Mouse (Mus musculus): ENCODE measurements around the gene Slc37a3.

Slc37a3 gene

GRCm38 (mm10) chr6:39318631-39319010, 58.9 kb downstream of the Slc37a3 start:
- no peak for DNase-seq (ENCODE audit: low spot score in 2 of 2)

DNA sequence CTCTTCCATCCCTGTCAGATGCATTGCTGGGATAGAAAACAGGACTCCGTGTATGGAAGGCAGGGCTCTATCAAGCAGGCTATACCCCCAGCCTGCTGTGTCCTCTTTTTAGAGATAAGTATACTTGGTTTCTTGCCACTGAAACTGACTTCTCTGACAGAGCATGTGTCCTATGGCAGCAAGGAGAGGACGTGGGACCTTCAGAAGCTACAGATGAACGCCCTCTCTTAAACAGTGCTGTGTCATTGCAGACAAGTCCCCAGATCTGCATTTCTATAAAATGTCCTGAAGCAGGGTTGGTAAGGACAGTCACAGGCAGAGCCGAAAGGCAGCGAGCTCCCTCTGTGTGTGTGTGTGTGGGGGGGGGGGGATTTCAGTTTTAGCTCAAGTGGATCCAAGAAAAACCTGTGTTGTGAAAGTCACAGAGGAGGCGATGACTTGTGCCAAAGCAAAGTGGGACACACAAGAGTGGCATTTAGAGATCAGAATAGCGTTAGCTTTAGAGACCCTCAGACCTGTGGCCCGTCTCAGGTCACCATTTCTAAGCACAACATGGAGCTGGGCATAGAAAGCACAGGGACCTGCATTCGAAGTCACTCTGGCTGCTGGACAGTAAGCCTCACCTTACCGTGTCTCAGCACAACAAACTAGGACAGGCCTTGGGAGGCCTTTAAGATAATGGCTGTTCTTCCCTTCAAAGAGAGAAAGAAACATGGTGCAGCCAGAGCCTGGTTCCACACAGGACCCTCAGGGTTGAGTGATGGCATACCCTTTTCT, 59.4 kb downstream of the Slc37a3 start:
- DNase-seq (ENCODE audit: low spot score in 2 of 2), result no peak

GRCm38 (mm10) chr6:39316089-39316488, 61.4 kb downstream of the Slc37a3 start:
- no peak for DNase-seq (ENCODE audit: low spot score in 2 of 2)

DNA sequence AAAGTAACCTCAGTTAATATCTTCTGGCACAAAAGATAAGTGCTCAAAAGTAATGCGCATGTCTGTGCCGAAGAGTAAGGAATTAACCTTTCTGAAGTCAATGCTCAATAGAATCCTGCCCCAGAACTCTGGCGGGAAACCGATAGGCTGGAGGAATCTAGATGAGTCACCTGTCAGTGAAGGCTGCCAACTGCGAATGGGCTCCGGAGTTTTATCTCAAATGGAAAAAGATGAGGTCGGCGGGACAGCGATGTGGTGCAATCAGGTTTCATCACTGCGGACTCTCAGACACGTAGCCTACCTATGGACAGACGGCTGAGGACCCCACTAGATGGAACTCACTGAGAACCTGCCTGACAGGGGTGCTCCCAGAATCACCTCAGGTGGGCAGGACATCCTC, 63.0 kb downstream of the Slc37a3 start:
- DNase-seq (ENCODE audit: low spot score in 2 of 2), result no peak

DNA sequence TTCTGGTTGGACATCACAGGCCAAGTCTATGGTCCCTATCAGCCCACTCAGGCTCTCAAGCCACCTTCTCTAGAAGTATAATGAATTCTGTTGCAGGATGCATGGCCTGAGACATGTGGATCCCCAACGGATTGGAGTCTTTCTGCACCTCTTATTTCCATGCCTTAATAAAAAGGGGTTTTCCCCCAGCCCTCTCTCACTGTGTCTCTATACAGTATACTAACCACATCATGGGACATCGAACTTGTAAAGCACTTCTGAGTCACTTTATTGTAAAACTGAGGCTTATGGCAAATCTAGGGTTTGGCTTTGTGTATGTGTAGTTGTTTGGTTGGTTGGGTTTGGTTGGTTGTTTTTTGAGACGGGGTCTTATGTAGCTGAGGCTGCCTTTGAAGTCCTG, 65.7 kb downstream of the Slc37a3 start:
- no peak for DNase-seq (ENCODE audit: low spot score in 2 of 2)

DNA sequence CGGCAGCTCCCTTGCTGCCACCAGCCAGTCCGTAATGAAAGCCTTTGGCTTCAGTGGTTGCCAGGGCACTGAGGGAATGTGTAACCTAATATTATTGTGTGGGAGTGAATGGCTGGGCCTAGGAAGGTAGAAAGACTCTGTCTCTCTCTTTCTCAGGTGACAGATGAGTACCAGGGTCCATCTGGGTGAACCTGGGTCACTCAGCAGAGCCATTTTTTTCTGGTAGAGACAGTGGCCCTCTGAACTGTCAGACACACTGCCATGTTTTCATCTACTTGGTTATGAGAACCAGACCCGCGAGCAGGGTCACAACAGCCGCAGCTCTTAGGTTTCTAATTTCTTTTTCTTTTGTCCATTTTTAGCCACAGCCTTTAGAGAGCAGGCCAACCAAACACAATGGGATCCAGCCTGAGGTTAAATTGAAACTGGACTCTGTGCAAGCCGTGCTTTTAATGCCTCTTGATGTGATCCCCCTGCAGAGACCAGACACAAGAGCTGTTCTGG, 73.1 kb downstream of the Slc37a3 start:
- no peak for DNase-seq (ENCODE audit: low spot score in 2 of 2)

DNA sequence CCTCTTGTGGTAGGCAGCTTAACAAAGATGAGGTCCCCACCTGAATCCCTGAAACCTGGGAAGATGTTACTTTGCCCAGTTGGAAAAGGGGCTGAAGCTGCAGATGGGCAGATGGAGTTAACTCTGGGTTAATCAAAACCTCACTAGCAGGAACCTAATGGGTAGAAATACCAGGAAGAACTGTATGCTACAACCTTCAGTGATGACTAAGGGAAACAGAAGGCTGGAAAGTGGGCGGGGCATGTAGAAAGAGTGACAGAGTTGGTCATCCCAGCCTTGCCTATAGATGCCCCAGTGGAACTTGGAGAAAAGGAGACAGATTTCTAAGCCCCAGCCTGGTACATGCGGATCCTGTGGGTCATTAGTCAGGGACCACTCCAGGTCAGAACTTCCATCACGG, 76.0 kb downstream of the Slc37a3 start:
- DNase-seq (ENCODE audit: low spot score in 2 of 2), result no peak

DNA sequence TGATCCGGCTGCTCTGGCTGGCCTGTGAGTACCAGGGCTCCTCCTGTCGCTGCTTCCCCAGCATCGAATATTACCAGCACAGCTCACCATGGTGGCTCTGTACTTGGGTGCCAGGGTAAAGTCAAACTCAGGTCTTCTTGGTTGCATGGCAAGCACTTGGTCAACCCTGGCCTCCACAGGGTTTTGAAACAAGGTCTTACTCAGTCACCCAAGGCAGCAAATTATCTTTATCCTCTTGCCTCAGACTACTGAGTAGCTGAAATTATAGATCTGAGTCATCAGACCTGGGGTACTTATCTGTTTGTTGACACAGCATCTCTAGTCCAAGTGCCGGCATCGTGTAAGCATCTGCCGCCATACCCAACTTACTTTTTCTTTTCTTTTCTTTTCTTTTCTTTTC, 80.4 kb downstream of the Slc37a3 start:
- no peak for DNase-seq (ENCODE audit: low spot score in 2 of 2)

DNA sequence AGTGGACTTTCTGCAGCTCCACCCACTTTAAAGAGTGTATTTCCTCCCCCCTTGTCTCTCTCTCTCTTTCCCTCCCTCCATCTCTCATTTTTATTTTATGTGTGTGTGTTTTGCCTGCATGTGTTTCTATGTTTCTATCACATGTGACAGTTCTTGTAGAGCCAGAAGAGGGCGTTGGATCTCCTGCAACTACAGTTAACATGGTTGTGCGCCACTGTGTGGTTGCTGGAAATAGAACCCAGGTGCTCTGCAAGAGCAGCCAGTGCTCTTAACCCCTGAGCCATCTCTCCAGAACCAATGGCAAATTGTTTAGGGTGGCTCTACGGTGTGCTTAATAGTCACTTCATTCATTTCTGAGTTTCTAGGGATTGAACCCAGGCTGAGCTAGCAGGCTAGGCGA, 81.0 kb downstream of the Slc37a3 start:
- no peak for DNase-seq (ENCODE audit: low spot score in 2 of 2)

DNA sequence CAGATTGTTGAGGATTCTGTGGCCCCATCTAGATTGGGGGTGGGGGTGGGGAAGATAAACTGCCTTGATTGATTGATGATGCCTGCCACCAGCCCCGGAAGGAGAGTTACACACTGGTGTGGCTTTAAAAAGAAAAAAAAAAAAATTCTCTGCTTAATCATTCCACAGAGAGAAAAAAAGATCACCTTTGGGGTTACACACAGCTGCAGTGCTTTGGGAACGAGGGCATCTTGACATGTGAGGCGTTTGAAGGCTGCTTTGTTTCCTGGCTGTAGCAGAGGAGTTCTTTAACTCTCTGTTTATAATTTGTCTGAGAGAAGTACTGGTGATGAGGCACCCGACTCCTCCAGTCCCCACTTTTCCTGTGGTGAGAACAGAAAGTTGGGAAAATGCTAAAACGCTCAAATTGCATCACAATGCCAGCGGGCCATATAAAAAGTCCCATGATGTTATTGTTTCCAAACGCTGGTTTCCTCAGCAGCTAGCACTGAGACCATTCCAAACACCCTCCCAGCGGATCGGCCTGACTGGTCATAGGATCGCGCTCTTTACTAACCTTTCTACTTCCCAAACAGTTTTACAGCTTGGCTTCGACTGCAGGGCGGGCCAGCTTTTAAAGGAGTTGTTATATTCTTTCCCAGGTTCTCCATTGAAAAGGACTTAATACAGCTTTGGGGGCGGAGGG, 81.6 kb downstream of the Slc37a3 start:
- DNase-seq (ENCODE audit: low spot score in 2 of 2), result no peak

DNA sequence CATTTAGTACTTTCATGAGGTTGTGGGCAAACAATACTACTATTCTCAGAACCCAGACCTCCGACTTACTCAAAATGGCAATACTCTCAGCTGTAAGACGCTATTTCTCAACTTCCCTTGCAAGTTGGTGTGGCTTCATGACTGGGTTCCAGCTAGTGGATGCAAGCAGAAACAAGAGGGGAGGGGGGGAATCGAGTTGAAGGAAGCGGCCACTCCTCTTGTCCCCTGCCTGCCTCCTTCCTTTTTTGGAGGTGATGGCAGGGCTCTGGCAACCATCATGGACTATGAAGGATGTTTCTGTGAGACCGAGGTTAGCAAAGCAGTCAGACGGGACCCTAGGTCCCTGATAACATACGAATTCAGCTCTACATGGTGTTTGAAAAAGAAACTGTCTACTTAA, 87.8 kb downstream of the Slc37a3 start:
- DNase-seq (ENCODE audit: low spot score in 2 of 2), result no peak

DNA sequence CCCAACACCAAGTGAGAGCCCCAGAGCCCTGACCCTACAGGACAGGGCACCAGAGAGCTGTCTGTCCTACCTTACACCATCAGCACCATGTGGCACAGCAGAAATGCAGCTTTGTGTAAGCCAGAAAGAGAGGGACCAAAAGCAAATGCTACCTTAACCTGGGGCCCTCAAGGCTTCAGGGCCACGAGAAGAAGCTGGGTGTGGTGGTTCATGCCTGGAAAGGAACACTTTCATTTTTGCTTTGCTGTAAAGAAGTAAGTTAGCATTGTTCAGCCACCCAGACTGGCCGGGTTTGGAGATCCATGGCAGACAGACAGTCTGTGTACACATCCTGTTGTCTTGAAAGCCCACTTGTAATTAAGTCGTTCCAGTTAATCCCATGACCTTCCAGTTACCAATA, 89.7 kb downstream of the Slc37a3 start:
- no peak for DNase-seq (ENCODE audit: low spot score in 2 of 2)

- DNase-seq (ENCODE audit: low spot score in 2 of 2), result no peak
Observed at GRCm38 (mm10) chr6:39286732-39287083, 90.8 kb downstream of the Slc37a3 start.

DNA sequence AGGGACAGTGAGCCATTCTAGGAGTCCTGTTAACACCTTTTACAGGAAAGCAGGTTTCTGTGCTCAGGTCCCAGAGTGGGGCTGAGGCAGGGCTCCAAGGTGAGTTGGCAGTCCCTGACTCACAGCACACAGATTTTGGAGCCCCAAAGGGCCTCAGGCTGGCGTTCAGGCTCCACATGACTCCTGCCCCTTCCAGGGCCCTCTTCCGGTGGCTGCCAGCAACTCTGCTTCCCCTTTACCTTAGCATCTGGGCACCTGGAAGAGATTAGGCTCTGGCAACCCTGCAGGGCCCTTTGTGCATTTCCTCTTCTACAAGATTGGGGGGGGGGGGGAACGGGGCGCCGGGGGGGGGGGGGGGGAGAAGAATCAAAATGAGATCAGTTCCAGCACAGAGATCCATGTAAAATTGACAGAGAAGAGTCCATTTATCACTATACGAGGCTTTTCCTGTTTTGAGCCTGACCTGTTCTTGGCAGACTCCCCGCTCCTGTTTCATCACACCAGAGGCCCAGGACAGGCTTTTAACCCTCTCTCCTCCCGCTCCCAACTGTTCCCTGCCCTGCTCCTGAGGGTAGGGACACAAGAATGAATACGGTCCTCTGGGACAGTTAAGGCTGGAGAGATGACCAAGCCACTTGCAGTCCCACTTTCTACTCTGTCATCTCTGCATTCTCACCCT, 91.3 kb downstream of the Slc37a3 start:
- DNase-seq (ENCODE audit: low spot score in 2 of 2), result no peak

- DNase-seq (ENCODE audit: low spot score in 2 of 2), result no peak
Observed at GRCm38 (mm10) chr6:39284836-39285235, 92.6 kb downstream of the Slc37a3 start.

Data from frontal cortex, postnatal 14 days (tissue).